Mouse (Mus musculus) liver, embryonic 12.5 days (tissue): ENCODE results near the gene Slc16a2. TPM values are rescaled to one million over a fixed set of nuclear protein-coding genes. Genes with fewer than 3 reads are reported as not detected.
A peak's percentile ranks its signal among the peaks of the same experiment; 100 is the strongest.

ENCODE experiments used
- ATAC-seq: fragments of 200-750 bp; cut with Nextera tagmentation; 2 replicates; pipeline ENCODE4 v1.8.0; 2017; ENCODE audit warnings: moderate number of reproducible peaks, mild to moderate bottlenecking, moderate library complexity
- H3K27ac ChIP-seq: fragments of 300-500 bp; sonication (generic); 2 replicates; pipeline ENCODE4 v1.5.1; 2016; ENCODE audit warnings: mild to moderate bottlenecking
- H3K27me3 ChIP-seq: fragments of 300-500 bp; sonication (generic); replicated peaks from 2 replicates; pipeline ENCODE4 v1.6.1; 2016; ENCODE audit warnings: mild to moderate bottlenecking, moderate library complexity
- H3K36me3 ChIP-seq: fragments of 300-500 bp; sonication (generic); 2 replicates; pipeline ENCODE4 v1.6.1; 2016; ENCODE audit warnings: mild to moderate bottlenecking, moderate library complexity
- H3K4me1 ChIP-seq: fragments of 300-500 bp; sonication (generic); 2 replicates; pipeline ENCODE4 v1.6.1; 2016
- H3K4me2 ChIP-seq: fragments of 300-500 bp; sonication (generic); 2 replicates; pipeline ENCODE4 v1.6.1; 2016; ENCODE audit warnings: mild to moderate bottlenecking, moderate library complexity
- H3K4me3 ChIP-seq: fragments of 300-500 bp; sonication (generic); 2 replicates; pipeline ENCODE4 v1.5.1; 2016; ENCODE audit warnings: mild to moderate bottlenecking, moderate library complexity
- H3K9ac ChIP-seq: fragments of 300-500 bp; sonication (generic); 2 replicates; pipeline ENCODE4 v1.6.1; 2016; ENCODE audit warnings: mild to moderate bottlenecking, moderate library complexity
- H3K9me3 ChIP-seq: fragments of 300-500 bp; sonication (generic); replicated peaks from 2 replicates; pipeline ENCODE4 v1.6.1; 2016; ENCODE audit warnings: mild to moderate bottlenecking, moderate library complexity
- WGBS: fragments of 180-500 bp; shearing (Covaris S2); methylation state at CpG from one replicate; pipeline ENCODE4 v1.1.7; 2016; ENCODE audit not compliant: insufficient replicate concordance; 5-methylcytosine and 5-hydroxymethylcytosine counted together
- polyA plus RNA-seq: library from polyadenylated mRNA; unstranded; fragments of >200 nt; fragmentation: Nextera tagmentation; extraction: Ambion mirVana; gene quantifications from 2 replicates; pipeline ENCODE4 v1.2.1, GENCODE M21; 2016

Slc16a2 gene
- polyA plus RNA-seq, 1 experiment from 2014 or later: 3.7 TPM

- H3K9ac ChIP-seq: no peak overlapping the region
- H3K27ac ChIP-seq: no peak overlapping the region
- no peak for ATAC-seq
- no peaks in the 10 kb centered on the region for H3K9me3 ChIP-seq
- H3K4me2 ChIP-seq: no peak overlapping the region
- H3K4me3 ChIP-seq: no peak overlapping the region
- 52% methylated on average over 2 of the region's 2 CpGs for WGBS
- peaks cover 37% of the 10 kb centered on the region for H3K27me3 ChIP-seq
- H3K36me3 ChIP-seq: no peaks in the 10 kb centered on the region
- H3K4me1 ChIP-seq: no peaks in the 10 kb centered on the region
Observed at GRCm38 (mm10) chrX:103722437-103722836, 99.3 kb downstream of the Slc16a2 start.

- WGBS: 57% methylated on average over 12 of the region's 12 CpGs
- Histone ChIP-seq H3K9ac (no peak overlapping the region), H3K4me1 (no peaks in the 10 kb centered on the region), H3K4me3 (no peak overlapping the region), H3K4me2 (no peak overlapping the region), H3K27me3 (peaks cover 30% of the 10 kb centered on the region), H3K27ac (no peak overlapping the region), H3K36me3 (no peaks in the 10 kb centered on the region), H3K9me3 (no peaks in the 10 kb centered on the region)
- no peak for ATAC-seq
Observed at GRCm38 (mm10) chrX:103719618-103720185, 102.1 kb downstream of the Slc16a2 start.

GRCm38 (mm10) chrX:103712922-103713321, 108.9 kb downstream of the Slc16a2 start:
- no peaks in the 10 kb centered on the region for H3K36me3 ChIP-seq
- H3K9ac ChIP-seq: no peak overlapping the region
- no peak overlapping the region for H3K27ac ChIP-seq
- ATAC-seq: no peak
- H3K27me3 ChIP-seq: peaks cover 33% of the 10 kb centered on the region
- no peaks in the 10 kb centered on the region for H3K4me1 ChIP-seq
- no peaks in the 10 kb centered on the region for H3K9me3 ChIP-seq
- no peak overlapping the region for H3K4me3 ChIP-seq
- WGBS: 59% methylated on average over 7 of the region's 7 CpGs
- no peak overlapping the region for H3K4me2 ChIP-seq

- Histone ChIP-seq H3K9me3 (no peaks in the 10 kb centered on the region), H3K36me3 (no peaks in the 10 kb centered on the region), H3K27me3 (peaks cover 57% of the 10 kb centered on the region), H3K4me1 (no peaks in the 10 kb centered on the region), H3K4me3 (no peak overlapping the region), H3K27ac (no peak overlapping the region), H3K9ac (no peak overlapping the region), H3K4me2 (no peak overlapping the region)
- ATAC-seq: no peak
- 54% methylated on average over 2 of the region's 2 CpGs for WGBS
Observed at GRCm38 (mm10) chrX:103709671-103710070, 112.1 kb downstream of the Slc16a2 start.

- no peak for ATAC-seq
- Histone ChIP-seq H3K9me3 (no peaks in the 10 kb centered on the region), H3K4me1 (no peaks in the 10 kb centered on the region), H3K9ac (no peak overlapping the region), H3K36me3 (no peaks in the 10 kb centered on the region), H3K4me3 (no peak overlapping the region), H3K27ac (no peak overlapping the region), H3K27me3 (peaks cover 62% of the 10 kb centered on the region), H3K4me2 (no peak overlapping the region)
- 56% methylated on average over 1 of the region's 1 CpGs for WGBS
Observed at GRCm38 (mm10) chrX:103708592-103708991, 113.2 kb downstream of the Slc16a2 start.

- Histone ChIP-seq H3K4me2 (no peak overlapping the region), H3K27ac (no peak overlapping the region), H3K9ac (no peak overlapping the region), H3K4me1 (no peaks in the 10 kb centered on the region), H3K36me3 (no peaks in the 10 kb centered on the region), H3K4me3 (no peak overlapping the region), H3K9me3 (no peaks in the 10 kb centered on the region), H3K27me3 (peaks cover 69% of the 10 kb centered on the region)
- no peak for ATAC-seq
- WGBS: 79% methylated on average over 4 of the region's 4 CpGs
Observed at GRCm38 (mm10) chrX:103704611-103705010, 117.2 kb downstream of the Slc16a2 start.

GRCm38 (mm10) chrX:103704024-103704423, 117.8 kb downstream of the Slc16a2 start:
- 76% methylated on average over 4 of the region's 4 CpGs for WGBS
- H3K4me3 ChIP-seq: no peak overlapping the region
- no peak overlapping the region for H3K4me2 ChIP-seq
- H3K4me1 ChIP-seq: no peaks in the 10 kb centered on the region
- H3K36me3 ChIP-seq: no peaks in the 10 kb centered on the region
- ATAC-seq: no peak
- H3K9ac ChIP-seq: no peak overlapping the region
- H3K27ac ChIP-seq: no peak overlapping the region
- H3K9me3 ChIP-seq: no peaks in the 10 kb centered on the region
- H3K27me3 ChIP-seq: peaks cover 74% of the 10 kb centered on the region

GRCm38 (mm10) chrX:103697796-103698195, 124.0 kb downstream of the Slc16a2 start:
- WGBS: 54% methylated on average over 2 of the region's 2 CpGs
- Histone ChIP-seq H3K27ac (no peak overlapping the region), H3K36me3 (no peaks in the 10 kb centered on the region), H3K4me3 (no peak overlapping the region), H3K27me3 (peaks cover 90% of the 10 kb centered on the region), H3K9ac (no peak overlapping the region), H3K4me2 (no peak overlapping the region), H3K9me3 (no peaks in the 10 kb centered on the region), H3K4me1 (no peaks in the 10 kb centered on the region; the same call in 1 of the 2 replicates)
- ATAC-seq: no peak

- Histone ChIP-seq H3K36me3 (no peaks in the 10 kb centered on the region), H3K27ac (no peak overlapping the region), H3K4me1 (no peaks in the 10 kb centered on the region; the same call in 1 of the 2 replicates), H3K4me2 (peak overlapping the region; percentile 78), H3K9me3 (no peaks in the 10 kb centered on the region), H3K9ac (no peak overlapping the region), H3K4me3 (no peak overlapping the region), H3K27me3 (peaks cover 86% of the 10 kb centered on the region)
- ATAC-seq: no peak
- 8% methylated on average over 9 of the region's 9 CpGs for WGBS
Observed at GRCm38 (mm10) chrX:103696081-103696519, 125.7 kb downstream of the Slc16a2 start.

- peak; percentile 77 for ATAC-seq
- H3K4me2 ChIP-seq: peak overlapping the region; percentile 78
- 3% methylated on average over 33 of the region's 41 CpGs for WGBS
- no peak overlapping the region for H3K27ac ChIP-seq
- H3K27me3 ChIP-seq: peaks cover 82% of the 10 kb centered on the region
- no peaks in the 10 kb centered on the region; the same call in 1 of the 2 replicates for H3K4me1 ChIP-seq
- peak overlapping the region; percentile 47 for H3K4me3 ChIP-seq
- H3K36me3 ChIP-seq: no peaks in the 10 kb centered on the region
- H3K9ac ChIP-seq: no peak overlapping the region
- H3K9me3 ChIP-seq: no peaks in the 10 kb centered on the region
Observed at GRCm38 (mm10) chrX:103695165-103695996, 126.4 kb downstream of the Slc16a2 start.

GRCm38 (mm10) chrX:103694787-103695164, 127.0 kb downstream of the Slc16a2 start:
- Histone ChIP-seq H3K4me1 (no peaks in the 10 kb centered on the region; the same call in 1 of the 2 replicates), H3K9ac (no peak overlapping the region), H3K27me3 (peaks cover 77% of the 10 kb centered on the region), H3K27ac (no peak overlapping the region), H3K36me3 (no peaks in the 10 kb centered on the region), H3K9me3 (no peaks in the 10 kb centered on the region), H3K4me2 (peak overlapping the region; percentile 78), H3K4me3 (peak overlapping the region; percentile 47)
- no peak for ATAC-seq
- WGBS: 13% methylated on average over 17 of the region's 17 CpGs

- Histone ChIP-seq H3K9me3 (no peaks in the 10 kb centered on the region), H3K27me3 (peaks cover 73% of the 10 kb centered on the region), H3K4me1 (no peaks in the 10 kb centered on the region; the same call in 1 of the 2 replicates), H3K4me3 (no peak overlapping the region), H3K27ac (no peak overlapping the region), H3K9ac (no peak overlapping the region), H3K36me3 (no peaks in the 10 kb centered on the region), H3K4me2 (peak overlapping the region; percentile 78)
- ATAC-seq: no peak
- WGBS: 44% methylated on average over 10 of the region's 10 CpGs
Observed at GRCm38 (mm10) chrX:103694381-103694780, 127.4 kb downstream of the Slc16a2 start.
